Mouse (Mus musculus) E14TG2a.4 (cell line): ENCODE results near the gene Flot2.

ENCODE experiments used
- CTCF ChIP-seq: conservative IDR thresholded peaks from 2 replicates; pipeline ENCODE4 v1.5.1; 2014; ENCODE audit warnings: low read length
- NANOG ChIP-seq: IDR thresholded peaks from 2 replicates; pipeline ENCODE4 v1.6.1; 2014; ENCODE audit warnings: borderline replicate concordance, low read length, mixed read lengths
- POU5F1 ChIP-seq: IDR thresholded peaks from 2 replicates; pipeline ENCODE4 v1.6.1; 2014; ENCODE audit warnings: low read length, borderline replicate concordance

DNA sequence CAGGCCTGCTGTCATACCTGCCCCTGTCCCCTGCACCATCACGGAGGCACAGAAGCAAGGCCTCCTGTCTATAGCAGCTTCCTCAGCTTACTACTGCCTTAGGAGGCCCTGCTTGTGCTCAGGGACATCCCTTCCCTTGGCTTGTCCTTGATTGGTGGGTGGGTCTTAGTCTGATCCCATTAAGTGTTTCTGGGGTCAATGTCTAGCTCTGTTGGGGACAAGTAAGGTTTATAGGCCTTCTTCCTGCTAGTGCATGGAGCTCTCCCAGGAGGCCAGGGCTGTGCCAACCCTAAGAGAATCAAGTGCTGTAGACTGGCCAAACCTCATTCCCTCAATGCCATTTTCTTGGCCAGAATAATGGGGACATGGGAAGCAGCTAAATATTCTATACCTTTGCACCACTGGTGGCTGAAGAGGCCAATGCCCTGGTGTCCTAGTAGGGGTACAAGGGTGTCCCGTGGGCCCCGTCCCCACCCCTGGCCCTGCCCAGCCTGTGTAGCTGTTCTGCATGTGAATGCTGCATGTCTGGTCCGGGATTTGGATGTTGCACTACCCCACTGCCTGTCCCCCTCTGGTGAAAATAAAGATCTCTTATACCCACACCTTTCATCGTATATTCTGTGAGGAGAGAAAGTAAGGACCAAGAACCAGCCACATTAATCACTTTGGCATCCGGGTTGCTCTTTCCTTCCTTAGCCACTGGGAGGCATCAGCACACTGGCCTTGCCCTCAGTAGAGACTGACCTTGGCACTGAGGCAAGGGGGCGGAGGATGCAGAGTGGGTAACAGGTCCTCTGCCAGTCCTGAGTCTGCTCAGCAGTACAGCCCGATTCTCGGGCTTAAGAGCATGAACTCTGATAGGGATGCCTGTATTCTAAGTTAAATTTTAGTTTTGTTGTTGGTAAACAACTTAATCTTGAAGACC lies 22.4 kb downstream of the Flot2 start:
- peak; percentile 52 for TF ChIP-seq CTCF
- no peak for TF ChIP-seq POU5F1
- TF ChIP-seq NANOG, result no peak
